Mouse (Mus musculus) brain, embryonic 14.5 days (tissue): ENCODE data around the gene Gpr142.

Source experiments
- CTCF ChIP-seq: fragments of 200-500 bp; IDR thresholded peaks from 2 replicates; pipeline ENCODE4 v1.5.1; 2012; ENCODE audit warnings: inconsistent platforms, mild to moderate bottlenecking, moderate library complexity, borderline replicate concordance; ENCODE audit not compliant: insufficient read depth, insufficient read length; ENCODE audit errors: extremely low read depth
- POLR2A ChIP-seq: fragments of 200-500 bp; IDR thresholded peaks from 2 replicates; pipeline ENCODE4 v1.6.1; 2012; ENCODE audit warnings: mild to moderate bottlenecking, inconsistent platforms, borderline replicate concordance; ENCODE audit not compliant: poor library complexity, insufficient read depth, insufficient read length, severe bottlenecking; ENCODE audit errors: extremely low read depth

GRCm38 (mm10) chr11:114821325-114821724, 22.6 kb downstream of the Gpr142 start:
- no peak for TF ChIP-seq POLR2A
- TF ChIP-seq CTCF, result no peak
